Mouse (Mus musculus) lung, postnatal 0 days (tissue): Measurements from ENCODE around the gene Bcar3. TPM values are rescaled to one million over a fixed set of nuclear protein-coding genes. Genes with fewer than 3 reads are reported as not detected.

ENCODE experiments used
- ATAC-seq: fragments of 200-750 bp; cut with Nextera tagmentation; 2 replicates; pipeline ENCODE4 v1.8.0; 2017; ENCODE audit warnings: moderate library complexity
- DNase-seq: peaks from one replicate; pipeline ENCODE4 v3.0.0-alpha.2; 2016; ENCODE audit warnings: low spot score
- H3K27ac ChIP-seq: fragments of 300-500 bp; sonication (generic); 2 replicates; pipeline ENCODE4 v1.5.1; 2014; ENCODE audit warnings: antibody characterized with exemption, mild to moderate bottlenecking, low read length, mixed read lengths
- H3K27me3 ChIP-seq: fragments of 300-500 bp; sonication (generic); replicated peaks from 2 replicates; pipeline ENCODE4 v1.6.1; 2014; ENCODE audit warnings: low read length, mixed read lengths; ENCODE audit not compliant: insufficient read depth
- H3K36me3 ChIP-seq: fragments of 300-500 bp; sonication (generic); 2 replicates; pipeline ENCODE4 v1.6.1; 2014; ENCODE audit warnings: low read length, mixed read lengths; ENCODE audit not compliant: insufficient read depth
- H3K4me1 ChIP-seq: fragments of 300-500 bp; sonication (generic); 2 replicates; pipeline ENCODE4 v1.6.1; 2014; ENCODE audit warnings: antibody characterized with exemption, low read depth, low read length, mixed read lengths; ENCODE audit not compliant: insufficient read depth
- H3K4me2 ChIP-seq: fragments of 300-500 bp; sonication (generic); replicated peaks from 2 replicates; pipeline ENCODE4 v1.6.1; 2014; ENCODE audit warnings: low read depth, mild to moderate bottlenecking, low read length, moderate library complexity, mixed read lengths
- H3K4me3 ChIP-seq: fragments of 300-500 bp; sonication (generic); 2 replicates; pipeline ENCODE4 v1.5.1; 2014; ENCODE audit warnings: low read depth, low read length
- H3K9ac ChIP-seq: fragments of 300-500 bp; sonication (generic); replicated peaks from 2 replicates; pipeline ENCODE4 v1.6.1; 2014; ENCODE audit warnings: low read depth, mild to moderate bottlenecking
- H3K9me3 ChIP-seq: fragments of 300-500 bp; sonication (generic); 2 replicates; pipeline ENCODE4 v1.6.1; 2016; ENCODE audit warnings: low read length, mixed read lengths
- CTCF ChIP-seq: IDR thresholded peaks from 2 replicates; pipeline ENCODE4 v1.5.1; 2016; ENCODE audit warnings: antibody characterized with exemption, mild to moderate bottlenecking
- EP300 ChIP-seq: IDR thresholded peaks from 2 replicates; pipeline ENCODE4 v1.6.1; 2016; ENCODE audit warnings: antibody characterized with exemption, mild to moderate bottlenecking, control low read depth
- WGBS: fragments of 180-500 bp; shearing (Covaris S2); extraction: QIAGEN DNeasy Blood & Tissue Kit; methylation state at CpG from one replicate; pipeline ENCODE4 v1.1.7; 2014; 5-methylcytosine and 5-hydroxymethylcytosine counted together
- microRNA counts: library from miRNA; unstranded; fragments of <30 nt; microRNA quantifications from one replicate; lab custom pipeline; 2015
- microRNA-seq: library from miRNA; unstranded; fragments of <30 nt; microRNA quantifications from one replicate; pipeline ENCODE4, GENCODE M21; 2016
- polyA plus RNA-seq: library from polyadenylated mRNA; unstranded; fragments of >200 nt; fragmentation: Nextera tagmentation; extraction: Ambion mirVana; gene quantifications from 2 replicates; pipeline ENCODE4 v1.2.1, GENCODE M21; 2015

Bcar3 gene
- polyA plus RNA-seq, 1 experiment from 2014 or later = 38.3 TPM

DNA sequence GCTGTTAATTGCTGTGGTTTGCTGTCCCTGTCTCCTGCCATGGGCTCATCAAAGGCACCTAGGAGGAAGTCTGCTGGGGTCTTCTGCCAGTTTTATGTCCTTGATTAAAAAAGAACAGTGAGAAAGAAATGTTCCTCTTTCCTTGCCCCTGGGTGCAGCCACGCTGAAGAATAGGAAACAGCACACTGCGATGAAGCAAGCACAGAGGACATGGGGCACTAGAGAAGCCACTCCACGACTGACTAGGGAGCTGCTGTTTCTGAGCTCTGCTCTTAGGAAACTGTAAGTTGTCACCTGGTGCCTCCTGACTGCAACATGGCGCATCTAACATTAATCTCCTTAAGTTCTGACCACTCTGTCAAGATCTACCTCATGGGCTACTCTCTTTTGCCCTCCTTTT lies 272.6 kb downstream of the Bcar3 start:
- TF ChIP-seq CTCF = no peak
- no peak for TF ChIP-seq EP300
- Histone ChIP-seq H3K36me3 (no peaks in the 10 kb centered on the region), H3K27ac (no peak overlapping the region), H3K27me3 (no peaks in the 10 kb centered on the region), H3K9ac (no peak overlapping the region), H3K4me1 (peaks cover 3% of the 10 kb centered on the region; the same call in 1 of the 2 replicates), H3K9me3 (no peaks in the 10 kb centered on the region), H3K4me3 (no peak overlapping the region), H3K4me2 (no peak overlapping the region)
- 39% methylated on average over 4 of the region's 4 CpGs for WGBS
- peak; percentile 62 for DNase-seq
- peak; percentile 67 for ATAC-seq

DNA sequence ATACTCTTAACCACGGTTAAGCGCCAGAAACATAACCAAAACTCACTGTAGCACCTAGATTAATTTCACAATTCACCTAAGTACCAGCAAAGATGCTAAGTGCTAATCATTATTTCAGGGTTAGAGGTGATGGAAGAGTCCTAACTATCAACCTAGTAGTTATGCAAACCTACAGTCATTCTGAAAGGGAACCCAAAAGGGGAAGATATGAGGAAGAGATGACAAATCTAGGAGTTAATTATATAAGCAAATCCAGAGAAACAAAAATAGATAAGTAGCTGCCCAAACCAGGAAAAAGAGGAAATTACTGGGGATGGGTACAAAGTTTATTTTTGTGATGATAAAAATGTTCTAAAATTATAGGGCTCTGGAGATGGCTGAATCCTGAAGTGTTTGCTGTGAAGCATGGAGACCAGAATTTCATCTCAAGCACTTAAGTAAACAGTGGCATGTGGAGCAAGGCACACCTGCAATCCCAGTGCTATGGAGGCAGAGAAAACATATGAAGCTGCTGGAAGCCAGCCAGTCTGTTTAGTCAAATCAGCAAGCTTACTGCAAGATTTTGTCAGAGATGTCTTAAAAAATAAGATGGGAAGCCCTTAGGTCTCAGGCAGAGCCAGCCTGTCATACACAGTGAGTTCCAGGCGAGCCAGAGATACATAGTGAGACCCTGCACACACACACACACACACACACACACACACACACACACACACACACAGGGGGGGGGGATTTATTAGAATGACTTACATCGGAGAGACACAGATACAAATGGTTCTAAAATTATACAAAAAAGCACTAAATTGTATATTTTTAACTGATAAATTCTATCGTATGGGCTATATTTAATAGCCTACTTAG lies 279.7 kb downstream of the Bcar3 start:
- DNase-seq (peak; percentile 44), ATAC-seq (peak; percentile 47; the same call in 1 of the 2 replicates)
- Histone ChIP-seq H3K4me1 (no peaks in the 10 kb centered on the region; the same call in 1 of the 2 replicates), H3K9me3 (no peaks in the 10 kb centered on the region), H3K4me3 (no peak overlapping the region), H3K27ac (no peak overlapping the region), H3K27me3 (no peaks in the 10 kb centered on the region), H3K4me2 (no peak overlapping the region), H3K9ac (no peak overlapping the region), H3K36me3 (no peaks in the 10 kb centered on the region)
- 77% methylated on average over 5 of the region's 5 CpGs for WGBS
- TF ChIP-seq EP300 (no peak; the same call in 1 of the 2 replicates), CTCF (no peak)

DNA sequence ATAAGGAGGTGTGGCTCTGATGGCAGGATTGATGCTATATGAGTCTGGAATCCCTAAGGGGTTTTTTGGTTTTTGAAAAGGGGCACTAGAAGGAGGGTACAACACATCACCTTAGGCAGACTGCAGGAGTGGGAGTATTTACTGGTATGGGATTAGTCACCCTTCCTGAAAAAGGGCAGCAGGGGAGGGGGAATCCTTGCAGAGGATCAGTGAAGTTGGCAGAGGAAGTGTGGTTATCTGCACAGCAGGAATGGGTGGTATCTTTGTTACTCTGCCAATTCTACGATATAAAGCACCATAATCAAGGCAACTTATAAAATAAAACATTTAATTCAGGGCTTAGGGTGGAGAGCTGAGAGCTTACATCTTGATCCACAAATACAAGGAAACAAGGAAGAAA lies 281.0 kb downstream of the Bcar3 start:
- Histone ChIP-seq H3K4me3 (no peak overlapping the region), H3K27me3 (no peaks in the 10 kb centered on the region), H3K9me3 (no peaks in the 10 kb centered on the region), H3K36me3 (no peaks in the 10 kb centered on the region), H3K4me1 (no peaks in the 10 kb centered on the region; the same call in 1 of the 2 replicates), H3K4me2 (no peak overlapping the region), H3K27ac (no peak overlapping the region), H3K9ac (no peak overlapping the region)
- no peak for TF ChIP-seq CTCF
- no peak for TF ChIP-seq EP300
- ATAC-seq (no peak), DNase-seq (no peak)
- WGBS = 62% methylated on average over 1 of the region's 1 CpGs

DNA sequence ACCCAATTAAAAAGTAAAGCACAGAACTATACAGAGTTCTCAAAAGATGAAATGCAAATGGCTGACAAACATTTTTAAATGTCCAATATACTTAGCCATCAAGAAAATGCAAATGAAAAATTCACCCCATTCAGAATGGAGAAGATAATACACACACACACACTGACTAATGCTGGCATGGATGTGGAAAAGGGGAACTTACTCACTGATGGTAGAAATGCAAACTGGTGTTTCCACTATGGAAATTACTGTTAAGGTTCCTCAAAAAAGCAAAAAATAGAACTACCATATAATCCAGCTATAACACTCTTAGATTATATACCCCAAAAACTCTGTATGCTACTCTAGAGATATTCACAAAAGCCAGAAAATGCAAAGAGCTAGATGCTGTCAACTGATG lies 283.4 kb downstream of the Bcar3 start:
- H3K9me3 ChIP-seq = no peaks in the 10 kb centered on the region
- ATAC-seq = no peak
- no peak overlapping the region for H3K27ac ChIP-seq

More for the DNA sequence above, 283.4 kb downstream of the Bcar3 start:
- TF ChIP-seq CTCF = no peak
- no peak for TF ChIP-seq EP300
- no peaks in the 10 kb centered on the region for H3K27me3 ChIP-seq
- H3K4me2 ChIP-seq = no peak overlapping the region
- no peak for DNase-seq
- H3K36me3 ChIP-seq = no peaks in the 10 kb centered on the region
- no peak overlapping the region for H3K4me3 ChIP-seq
- no peaks in the 10 kb centered on the region; the same call in 1 of the 2 replicates for H3K4me1 ChIP-seq
- no peak overlapping the region for H3K9ac ChIP-seq

MicroRNAs encoded within 50 kb of the gene (microRNA counts, 519-probe panel; counts per million panel counts)
- not detected for microRNA mmu-miR-760 (lab: Ali Mortazavi, UCI)

Small RNA genes lying within 50 kb of the gene (microRNA-seq; reads per million reads assigned to microRNA genes)
- gene Mir760 (11.5 reads per million, percentile 24 among the genes with 10 or more reads in this experiment), gene Mir7657 (not detected)

Other genes starting within 250 kb of the Bcar3 start
- gene Abca4, start 249.7 kb upstream of the Bcar3 start, polyA plus RNA-seq = 2.3 and 2.5 TPM in 2 replicates
- 102 and 112 TPM in 2 replicates for gene Gclm, start 48.6 kb upstream of the Bcar3 start, polyA plus RNA-seq
- 38.3 and 43.9 TPM in 2 replicates for gene Dnttip2, start 19.7 kb upstream of the Bcar3 start, polyA plus RNA-seq